Mouse (Mus musculus): ENCODE measurements around the gene Mrpl33. TPM values are rescaled to one million over a fixed set of nuclear protein-coding genes. Genes with fewer than 3 reads are reported as not detected.

Gene Mrpl33
- polyA plus RNA-seq, 1 experiment from 2014 or later: 204 TPM

DNA sequence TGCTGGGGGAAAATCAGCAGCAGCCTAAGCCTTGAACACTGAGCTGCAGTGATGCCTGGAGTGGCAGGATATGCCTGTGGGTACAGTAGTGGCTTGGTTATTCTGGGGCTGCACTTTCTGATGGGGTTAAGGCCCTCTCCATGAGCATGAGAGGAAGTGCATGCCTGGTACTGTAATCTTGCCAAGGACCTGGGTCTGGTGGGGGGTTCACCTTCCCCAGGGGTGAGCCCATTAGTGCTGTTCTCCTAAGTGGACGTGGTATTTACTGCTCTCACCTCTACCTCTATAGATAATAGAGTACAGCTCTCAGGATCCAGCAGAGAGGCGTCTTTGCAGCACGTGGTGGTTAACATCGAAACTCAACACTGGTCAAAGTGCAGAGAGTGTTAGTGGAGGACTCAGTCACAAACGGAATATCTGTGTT is 117.1 kb downstream of the Mrpl33 start:
- Histone ChIP-seq H3K9ac (replicated peaks) (no peak overlapping the region), H3K4me1 (no peaks in the 10 kb centered on the region), H3K36me3 (no peaks in the 10 kb centered on the region), H3K27ac (replicated peaks) (no peak overlapping the region), H3K4me3 (no peak overlapping the region), H3K27me3 (no peaks in the 10 kb centered on the region), H3K4me2 (replicated peaks) (no peak overlapping the region), H3K9me3 (no peaks in the 10 kb centered on the region)
- no peak for ATAC-seq (replicated peaks)
- WGBS: 81% methylated on average over 5 of the region's 5 CpGs

Small RNA genes lying within 50 kb of the gene (microRNA-seq; reads per million reads assigned to microRNA genes)
- not detected for gene Mir3473e

Other genes starting within 250 kb of the Mrpl33 start
- 116 and 122 TPM in 2 replicates for gene Zfp512, start 144.5 kb upstream of the Mrpl33 start, polyA plus RNA-seq (2015; fragmentation: Nextera tagmentation; extraction: Ambion mirVana)
- gene 4930548H24Rik, start 111.2 kb upstream of the Mrpl33 start, polyA plus RNA-seq (2015; fragmentation: Nextera tagmentation; extraction: Ambion mirVana): not detected in 2 replicates
- 82.0 TPM in 2 replicates for gene Gpn1, start 102.2 kb upstream of the Mrpl33 start, polyA plus RNA-seq (2015; fragmentation: Nextera tagmentation; extraction: Ambion mirVana)
- 33.0 and 36.5 TPM in 2 replicates for gene Slc4a1ap, start 69.9 kb upstream of the Mrpl33 start, polyA plus RNA-seq (2015; fragmentation: Nextera tagmentation; extraction: Ambion mirVana)
- 29.1 and 29.9 TPM in 2 replicates for gene Supt7l, start 69.1 kb upstream of the Mrpl33 start, polyA plus RNA-seq (2015; fragmentation: Nextera tagmentation; extraction: Ambion mirVana)
- gene Rbks, start 100.7 kb downstream of the Mrpl33 start, polyA plus RNA-seq (2015; fragmentation: Nextera tagmentation; extraction: Ambion mirVana): 1.4 and 2.4 TPM in 2 replicates
- gene Babam2, start 100.7 kb downstream of the Mrpl33 start, polyA plus RNA-seq (2015; fragmentation: Nextera tagmentation; extraction: Ambion mirVana): 46.9 and 55.1 TPM in 2 replicates